Mouse (Mus musculus) kidney, postnatal 10 days (tissue): ENCODE measurements around the gene Exd1.

Experiments used
- DNase-seq: peaks from one replicate; pipeline ENCODE4 v3.0.0; 2021; ENCODE audit warnings: mixed read lengths

Exd1 gene

DNA sequence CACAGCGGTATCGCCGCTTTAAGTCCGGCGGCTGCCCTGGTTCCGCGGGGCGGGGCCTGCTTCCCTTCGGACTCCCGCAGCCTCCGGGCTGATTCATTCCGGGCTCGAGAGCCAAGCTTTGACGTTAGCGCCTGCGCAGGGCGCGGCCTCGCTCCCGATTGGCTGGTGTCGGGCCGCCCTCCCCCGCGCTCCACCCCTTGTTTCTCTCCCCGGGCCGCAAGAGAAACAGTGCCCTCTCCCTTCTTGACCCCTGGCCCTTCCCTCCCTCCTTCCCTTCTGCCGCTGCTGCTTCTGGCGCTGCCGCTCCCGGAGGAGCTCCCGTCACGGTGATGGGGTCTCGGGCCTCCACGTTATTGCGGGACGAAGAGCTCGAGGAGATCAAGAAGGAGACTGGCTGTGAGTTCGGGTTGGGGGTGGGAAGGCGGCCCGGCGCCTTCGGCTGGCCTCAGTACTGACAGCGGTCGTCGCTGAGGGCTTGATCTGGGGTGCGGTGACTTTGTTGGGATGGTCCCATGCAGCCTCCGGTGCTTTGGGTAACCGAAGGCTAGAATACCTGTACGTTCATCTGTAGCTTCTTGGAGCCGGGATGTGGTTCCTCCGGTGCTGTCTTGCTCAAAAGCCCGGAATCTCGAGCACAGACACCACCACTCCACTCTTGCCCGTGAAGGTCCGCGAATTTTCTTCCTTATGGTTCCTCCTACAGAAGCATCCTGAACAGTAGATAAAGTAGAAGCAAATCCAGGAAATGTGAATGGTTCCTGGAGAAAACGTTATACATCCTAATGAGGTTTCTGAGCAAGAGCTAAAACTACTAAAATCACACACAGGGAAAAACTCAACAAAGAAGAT is at the start of gene Exd1, which contains the start of gene Chp1:
Gene Exd1 (minus strand): TSS at position 106 of the 849 bp plus-strand sequence.
Gene Chp1 (plus strand): TSS at position 176 of the 849 bp plus-strand sequence.
- DNase-seq: peak; percentile 100

DNA sequence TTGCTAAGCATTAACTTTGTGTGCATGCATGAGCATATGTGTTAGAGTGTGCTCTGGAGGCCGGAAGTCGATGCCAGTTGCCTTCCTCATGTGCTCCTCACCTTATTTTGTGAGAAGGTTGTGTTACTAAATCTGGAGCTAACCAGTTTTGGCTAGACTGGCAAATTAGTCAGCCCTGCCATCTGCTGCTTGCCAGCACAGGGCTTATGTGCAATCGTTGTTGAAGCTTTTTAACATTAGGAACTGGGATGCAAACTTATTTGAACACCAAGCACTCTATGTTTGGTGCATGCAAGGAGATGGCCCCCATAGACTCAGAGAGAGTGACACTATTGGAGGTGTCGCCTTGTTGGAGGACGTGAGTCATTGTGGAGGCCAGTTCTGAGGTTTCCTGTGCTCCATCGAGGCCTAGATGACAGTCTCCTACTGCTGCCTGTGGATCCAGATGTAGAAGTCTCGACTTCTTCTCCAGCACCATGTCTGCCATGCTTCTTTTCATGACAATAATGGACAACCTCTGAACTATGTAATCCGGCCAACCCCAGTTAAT is 49.4 kb upstream of the Exd1 start:
- DNase-seq: no peak

DNA sequence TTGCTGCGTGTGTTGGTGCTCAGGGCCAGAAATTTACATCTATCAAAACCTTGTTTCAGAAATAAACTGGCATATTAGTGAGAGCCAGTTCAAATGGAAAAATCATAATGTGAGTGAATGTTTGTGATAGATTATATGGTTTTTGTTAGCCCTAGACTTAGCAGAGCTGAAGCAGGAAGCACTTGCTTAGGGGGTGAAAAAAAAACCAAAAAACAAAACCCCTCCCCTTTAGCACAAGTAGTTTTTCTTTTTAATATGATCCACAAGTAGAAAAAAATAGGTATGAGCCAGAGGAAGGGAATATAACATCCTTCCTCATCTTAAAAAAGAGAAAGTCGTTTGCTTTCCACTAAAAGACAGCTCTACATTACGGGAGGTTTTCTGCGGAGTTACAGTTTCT is 47.9 kb upstream of the Exd1 start:
- no peak for DNase-seq

DNA sequence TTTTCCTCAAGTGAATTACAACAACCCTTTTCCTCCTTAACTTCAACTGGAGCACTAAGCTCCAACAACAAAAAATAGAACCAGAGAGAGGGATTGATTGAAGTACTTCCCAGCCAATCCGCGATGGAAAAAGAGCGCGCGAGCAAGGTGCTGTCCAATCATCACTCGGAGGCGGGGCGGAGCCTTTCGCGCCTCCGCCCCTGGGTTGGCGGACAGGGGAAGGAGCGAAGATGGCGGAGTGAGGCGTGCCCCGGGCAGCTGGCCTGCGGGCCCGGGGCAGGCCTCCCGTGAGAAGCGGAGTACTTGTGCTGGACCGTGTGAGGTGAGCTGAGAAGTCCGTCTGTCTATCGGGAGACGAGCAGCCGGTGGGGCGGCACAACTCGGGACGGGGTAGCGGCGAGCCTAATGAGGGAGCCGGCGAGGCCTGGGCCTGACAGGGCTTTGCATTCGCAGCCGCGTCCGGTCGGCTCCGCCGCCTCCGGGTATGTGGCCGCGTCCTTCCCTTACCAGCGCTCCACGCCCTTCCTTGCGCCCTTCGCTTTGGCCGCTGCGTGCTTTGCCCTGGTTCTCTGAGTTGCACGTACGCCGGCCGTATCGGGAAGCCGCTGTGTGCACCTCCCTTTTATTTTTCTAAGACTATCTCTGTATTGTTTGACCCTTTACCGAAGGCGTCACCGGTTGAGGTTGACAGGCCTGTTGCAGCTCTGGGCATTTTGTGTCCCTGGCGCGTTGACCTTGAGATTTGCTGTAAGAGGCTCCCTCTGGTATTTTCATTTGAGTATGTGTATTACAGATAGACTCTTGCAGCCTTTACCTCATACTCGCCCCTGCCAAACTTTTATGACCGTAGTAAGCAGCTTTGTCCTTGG is 46.9 kb upstream of the Exd1 start:
- peak; percentile 99 for DNase-seq

DNA sequence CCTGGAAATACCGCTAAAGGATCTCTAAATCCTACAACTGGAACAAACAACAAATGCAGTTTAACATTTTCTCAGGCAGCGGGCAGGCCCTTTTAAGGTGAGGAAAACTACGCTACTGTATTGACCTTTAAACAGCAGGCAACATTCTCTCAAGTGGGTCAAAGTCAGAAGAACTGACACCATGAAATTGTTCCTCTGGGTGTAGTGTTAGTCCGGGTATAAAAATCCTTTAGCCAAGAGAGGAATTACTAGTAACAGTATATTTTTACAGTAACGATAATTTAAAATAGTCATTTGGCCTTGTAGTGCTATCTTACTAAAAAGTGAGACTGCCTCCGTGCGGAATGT is 46.3 kb upstream of the Exd1 start:
- DNase-seq: no peak

DNA sequence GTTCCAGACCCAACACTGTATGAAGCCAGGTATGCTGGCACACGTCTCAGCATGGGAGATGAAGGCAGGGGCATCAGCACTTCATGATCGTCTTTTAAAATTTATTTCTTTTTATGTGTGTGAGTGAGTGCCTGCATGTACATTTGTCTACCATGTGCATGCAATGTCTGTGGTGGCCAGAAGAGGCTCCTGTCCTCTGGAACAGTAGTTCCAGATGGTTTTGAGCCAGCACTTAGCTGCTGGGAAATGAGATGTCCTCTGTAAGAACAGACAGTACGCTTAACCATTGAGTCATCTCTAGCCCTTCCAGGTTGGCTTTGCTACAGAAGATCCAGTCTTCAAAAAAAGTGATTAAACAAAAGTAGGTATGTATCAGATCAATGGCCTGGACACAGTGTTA is 43.8 kb upstream of the Exd1 start:
- DNase-seq: peak; percentile 12

DNA sequence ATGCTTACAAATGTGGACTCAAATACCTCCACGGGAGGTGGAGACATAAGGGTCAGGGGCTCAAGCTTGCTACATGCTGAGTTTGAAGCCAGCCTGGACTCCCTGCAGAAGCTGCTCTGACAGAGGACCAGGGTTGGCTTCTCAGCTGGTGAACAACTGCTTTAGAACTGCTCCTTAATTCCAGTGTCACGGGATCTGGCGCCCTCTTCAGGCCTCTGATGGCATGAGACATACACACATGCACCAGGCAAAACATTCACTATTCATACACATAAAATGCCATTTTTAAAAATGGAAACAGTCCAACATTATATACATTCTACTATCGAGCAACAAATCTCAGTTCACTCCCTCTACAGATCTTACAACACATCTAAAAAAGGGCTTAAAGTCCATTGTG is 40.0 kb upstream of the Exd1 start:
- peak; percentile 80 for DNase-seq

DNA sequence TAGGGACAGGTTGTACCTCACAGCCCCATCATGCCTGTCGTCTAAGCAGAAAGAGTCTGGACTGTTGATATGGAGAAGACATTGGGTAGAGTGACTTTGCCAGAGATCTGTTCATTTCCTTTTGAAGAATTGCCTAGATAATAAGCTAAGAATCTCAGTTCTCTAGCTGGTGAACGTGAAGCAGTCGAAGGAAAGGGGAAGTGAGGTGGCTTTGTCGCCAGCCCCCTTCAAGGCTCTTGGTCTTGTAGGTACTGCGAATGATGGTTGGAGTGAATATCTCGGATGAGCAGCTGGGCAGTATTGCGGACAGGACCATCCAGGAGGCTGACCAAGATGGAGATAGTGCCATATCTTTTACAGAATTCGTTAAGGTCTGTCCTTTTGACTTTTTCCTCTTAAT is 36.9 kb upstream of the Exd1 start:
- DNase-seq: no peak

DNA sequence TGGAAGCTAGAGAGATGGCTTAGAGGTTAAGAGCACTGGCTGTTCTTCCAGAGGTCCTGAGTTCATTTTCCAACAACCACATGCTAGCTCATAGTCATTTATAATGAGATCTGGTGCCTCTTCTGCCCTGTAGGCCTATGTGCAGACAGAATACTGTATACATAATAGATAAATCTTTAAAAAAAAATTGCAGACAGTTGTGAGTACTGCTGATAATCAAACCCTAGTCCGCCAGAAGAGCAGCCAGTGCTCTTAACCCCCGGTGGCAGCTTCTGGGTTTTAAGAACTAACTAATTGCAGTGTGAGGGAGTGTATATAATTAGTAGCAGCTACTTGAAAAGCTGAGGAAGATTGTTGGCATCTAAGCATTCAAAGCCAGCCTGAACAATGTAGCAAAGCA is 36.0 kb upstream of the Exd1 start:
- no peak for DNase-seq

DNA sequence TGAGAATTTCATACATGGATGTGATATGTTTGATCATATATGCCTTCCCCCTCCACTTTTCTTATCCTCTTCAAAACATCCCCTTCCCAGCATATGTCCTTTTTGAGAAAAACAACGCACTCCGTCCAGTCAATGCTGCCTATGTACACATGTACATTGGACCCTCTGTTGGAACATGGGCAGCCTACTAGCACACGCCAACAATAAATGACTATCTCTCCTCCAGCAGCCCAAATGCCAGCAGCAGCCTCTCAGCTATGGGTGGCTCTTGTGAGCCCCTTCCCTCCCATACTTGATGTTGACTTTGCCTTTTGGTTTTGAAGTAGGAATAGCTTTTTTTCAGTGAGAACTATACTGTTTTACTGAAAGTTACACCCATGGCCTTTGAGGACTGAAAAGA is 34.1 kb upstream of the Exd1 start:
- DNase-seq: no peak

DNA sequence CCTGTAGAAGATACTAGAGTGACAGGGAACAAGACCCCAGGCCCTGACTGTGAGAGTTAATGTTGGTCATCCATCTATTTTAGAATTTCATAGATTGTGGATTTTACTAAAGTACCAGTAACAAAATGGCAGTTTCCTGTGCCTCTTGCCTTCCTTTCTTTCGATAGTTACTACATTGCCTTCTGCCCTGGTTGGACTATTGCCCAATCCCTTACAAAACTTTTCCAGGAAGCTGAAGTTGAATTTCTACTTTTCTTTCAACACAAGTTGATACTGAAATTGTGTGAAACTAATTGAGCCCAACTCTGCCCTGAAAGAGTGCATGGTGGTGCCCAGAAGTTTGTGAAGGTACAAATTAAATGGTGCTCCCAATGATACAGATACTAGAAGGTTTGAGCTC is 25.0 kb upstream of the Exd1 start:
- DNase-seq: no peak

DNA sequence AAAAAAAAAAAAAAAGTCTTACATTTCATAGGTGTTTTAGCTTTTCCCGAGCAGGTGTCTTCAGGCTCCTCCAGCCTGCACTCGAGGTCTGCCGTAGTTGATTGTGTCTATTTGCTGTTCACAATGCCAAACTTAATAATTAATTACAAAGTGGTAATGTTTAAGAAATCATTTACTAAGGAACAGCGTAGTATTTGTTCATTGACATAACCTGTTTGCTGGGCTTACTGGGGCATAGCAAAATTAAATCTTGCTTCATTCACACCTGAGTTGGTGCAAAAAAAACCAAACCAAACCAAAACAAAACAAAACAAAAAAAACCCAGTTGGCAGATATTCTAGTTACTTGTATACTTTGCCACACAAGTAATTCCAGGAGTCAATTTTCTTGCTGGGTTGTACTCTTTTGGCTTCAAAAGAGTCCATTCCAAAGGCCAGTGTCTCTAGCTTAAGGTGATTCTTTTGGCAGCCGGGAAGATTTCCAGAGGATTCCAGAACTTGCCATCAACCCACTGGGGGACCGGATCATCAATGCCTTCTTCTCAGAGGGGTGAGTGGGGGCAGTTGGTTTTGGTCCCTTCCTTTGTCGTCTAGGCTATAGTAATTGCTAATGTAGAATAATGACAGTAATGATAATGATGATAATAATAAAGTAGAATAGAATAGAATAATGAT is 18.9 kb upstream of the Exd1 start:
- peak; percentile 18 for DNase-seq

DNA sequence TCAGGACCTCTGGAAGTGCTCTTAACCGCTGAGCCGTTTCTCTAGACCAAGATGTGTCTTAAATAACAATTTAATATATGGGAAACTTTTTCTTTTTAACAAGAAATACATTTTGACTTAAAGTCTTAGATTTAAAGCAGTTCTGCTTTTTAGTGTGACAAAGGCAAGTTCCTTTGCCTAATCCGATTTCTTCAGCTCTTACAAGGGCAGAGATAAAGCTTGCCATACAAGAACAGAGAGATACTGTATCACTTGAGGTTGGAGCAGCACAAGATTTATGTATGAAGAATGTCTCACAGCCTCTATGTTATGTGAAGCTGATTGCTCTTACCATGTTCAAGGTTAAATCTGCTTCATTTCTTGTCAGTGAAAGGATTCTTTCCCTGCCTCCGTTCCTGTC is 17.9 kb upstream of the Exd1 start:
- no peak for DNase-seq

DNA sequence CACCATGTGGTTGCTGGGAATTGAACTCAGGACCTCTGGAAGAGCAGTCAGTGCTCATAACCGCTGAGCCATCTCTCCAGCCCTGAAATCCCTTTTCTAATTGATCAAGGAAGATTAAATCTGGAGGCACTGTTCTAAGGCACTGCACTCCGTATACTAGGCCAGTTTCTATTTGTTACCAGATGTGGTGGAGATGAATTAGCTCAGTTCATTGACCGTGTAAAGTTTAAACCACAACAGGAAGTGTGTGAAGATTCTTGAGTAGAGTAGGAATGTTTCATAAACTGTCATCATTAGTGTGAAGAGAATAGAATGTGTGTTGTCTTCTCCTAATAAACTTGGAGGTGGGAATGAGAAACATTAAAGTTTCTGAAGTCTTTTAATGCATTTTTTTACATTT is 14.4 kb upstream of the Exd1 start:
- no peak for DNase-seq

DNA sequence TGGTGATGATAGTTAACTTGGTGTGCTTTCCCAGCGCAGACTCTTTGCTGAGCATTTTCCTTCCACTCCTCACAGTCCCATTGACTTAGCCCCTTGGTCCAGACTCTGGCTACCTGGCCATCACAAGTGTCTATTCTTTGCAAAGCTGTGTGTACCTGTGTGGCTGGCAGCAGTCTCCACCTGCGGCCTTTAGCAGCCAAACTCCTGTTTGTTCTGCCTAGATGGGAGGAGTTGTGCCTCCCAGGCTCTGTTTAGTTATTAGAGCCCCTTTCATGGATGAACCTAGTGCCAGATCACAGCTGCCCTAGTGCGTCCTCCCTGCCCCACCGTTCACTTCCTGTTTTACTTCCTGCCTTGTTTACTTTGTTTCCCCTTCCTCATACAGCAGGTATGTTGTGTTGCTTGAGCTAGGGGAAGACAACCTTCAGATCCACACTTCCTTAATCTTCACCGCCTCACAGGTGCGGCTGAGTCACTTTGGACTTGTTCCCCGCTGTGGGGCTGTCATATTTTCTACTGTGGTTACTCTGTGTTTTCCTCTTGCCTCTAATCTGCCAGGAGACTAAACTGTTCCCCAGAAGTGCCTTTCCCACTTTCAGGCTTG is 11.4 kb upstream of the Exd1 start:
- DNase-seq: no peak

DNA sequence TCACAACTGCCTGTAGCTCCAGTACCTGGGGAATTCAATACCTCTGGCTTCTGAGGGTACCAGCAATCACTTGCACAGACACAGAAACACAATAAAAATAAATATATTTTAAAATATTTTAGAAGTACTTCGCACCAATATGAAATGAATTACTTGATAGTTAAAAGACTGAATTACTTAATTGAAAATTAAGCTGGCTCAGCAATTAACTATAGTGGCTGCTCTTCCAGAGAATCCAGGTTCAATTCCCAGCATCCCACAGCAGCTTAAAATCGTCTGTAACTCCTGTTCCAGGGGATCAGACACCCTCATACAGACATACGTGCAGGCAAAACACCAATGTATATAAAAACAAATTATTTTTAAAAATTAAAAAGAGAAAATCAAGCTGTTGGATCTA is 10.6 kb upstream of the Exd1 start:
- DNase-seq: no peak

DNA sequence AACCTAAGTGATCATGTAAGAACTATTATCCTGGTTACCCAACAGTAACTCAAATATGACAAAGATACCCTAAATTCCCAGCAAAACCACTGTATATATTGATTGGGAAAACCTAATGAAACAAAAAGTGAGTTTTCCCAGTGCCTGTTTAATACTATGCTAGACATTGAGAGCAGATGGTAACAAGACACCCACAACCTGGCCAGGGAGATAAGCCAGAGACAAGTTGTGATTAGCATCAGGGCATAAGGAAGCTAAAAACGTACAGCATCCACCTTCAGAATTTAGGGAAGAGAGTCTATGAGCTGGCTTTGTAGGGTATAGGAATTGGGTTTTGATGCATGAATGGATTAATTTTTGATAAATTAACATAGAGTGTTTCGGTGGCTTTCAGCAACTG is 2.3 kb upstream of the Exd1 start:
- DNase-seq: no peak

DNA sequence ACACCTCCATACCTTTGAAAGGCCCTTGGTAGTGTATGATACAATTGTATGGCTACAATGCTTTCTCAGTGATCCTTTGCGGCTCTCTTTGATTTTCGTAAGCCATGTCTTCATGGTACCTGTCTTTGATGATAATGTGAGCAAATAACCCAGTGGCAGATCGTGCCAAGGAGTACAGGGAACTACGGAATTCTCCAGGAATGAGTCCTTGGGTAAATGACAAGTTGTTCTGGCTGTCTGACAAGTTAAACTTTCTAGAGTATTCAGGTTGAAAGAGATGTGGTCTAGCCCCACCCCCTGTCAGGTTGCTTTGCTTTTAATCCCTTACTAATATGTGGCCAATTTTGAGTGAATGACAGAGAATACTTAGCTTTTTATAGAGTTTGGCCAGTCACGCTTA is 1.3 kb upstream of the Exd1 start:
- no peak for DNase-seq

DNA sequence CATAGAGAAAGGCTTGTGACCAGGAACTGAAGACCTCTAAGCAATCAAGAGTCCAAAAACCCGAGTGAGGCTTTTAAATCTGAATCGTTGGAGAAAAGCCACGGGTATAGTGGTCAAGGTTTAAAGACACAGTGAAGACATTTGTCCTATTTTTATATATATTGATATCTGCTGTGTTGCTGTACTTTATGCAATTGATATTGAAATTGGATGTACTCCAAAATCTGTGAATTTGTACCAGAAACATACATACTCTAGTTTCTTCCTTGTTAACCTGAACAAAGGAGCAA is 889 bp upstream of the Exd1 start:
- no peak for DNase-seq

DNA sequence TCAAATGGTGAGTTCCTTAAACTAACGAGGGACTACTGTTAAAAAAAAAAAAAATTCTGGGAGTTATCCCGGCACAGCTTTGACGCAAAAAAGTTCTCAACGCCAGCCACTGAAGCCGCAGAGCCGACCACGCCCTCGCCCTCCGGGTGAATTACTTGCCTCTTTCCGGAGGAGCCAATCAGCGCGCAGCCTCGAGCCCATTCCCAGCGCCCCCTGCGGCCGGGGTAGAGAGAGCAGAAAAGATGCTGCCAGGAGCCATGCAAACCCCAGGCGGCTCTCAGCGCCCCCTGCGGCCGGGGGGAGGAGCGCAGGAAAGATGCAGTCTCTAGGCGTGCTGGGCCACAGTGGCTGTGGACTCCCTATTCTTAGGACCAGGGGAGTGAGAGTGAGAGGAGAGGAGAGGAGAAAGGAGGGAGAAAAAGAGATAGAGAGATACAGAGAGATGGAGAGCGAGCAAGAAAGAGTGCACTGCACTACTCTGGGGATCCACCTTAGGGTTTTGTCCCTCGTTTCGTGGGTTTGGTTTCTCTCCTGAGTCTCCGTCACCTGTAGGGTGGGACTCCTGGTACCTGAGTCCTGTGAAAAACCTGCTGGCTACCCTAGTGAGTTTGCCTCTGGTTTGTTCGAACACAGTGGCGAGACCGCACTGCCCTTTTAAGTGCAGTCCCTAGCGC is 442 bp downstream of the Exd1 start:
- DNase-seq: peak; percentile 88

DNA sequence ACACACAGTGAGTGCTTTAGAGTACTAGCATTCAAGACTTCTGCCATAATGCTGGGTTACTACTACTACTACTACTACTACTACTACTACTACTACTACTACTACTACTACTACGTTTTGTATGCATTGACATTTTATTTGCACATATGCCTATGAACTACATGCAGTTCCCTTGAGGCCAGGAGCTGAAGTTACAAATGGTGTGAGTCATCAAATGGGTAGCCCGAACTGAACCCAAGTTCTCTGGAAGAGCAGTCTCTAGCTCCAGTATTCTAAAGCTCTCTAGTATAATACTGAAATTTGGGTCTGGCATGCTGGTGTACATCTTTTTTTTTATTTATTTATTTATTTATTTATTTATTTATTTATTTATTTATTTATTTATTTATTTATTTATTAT is 3.8 kb downstream of the Exd1 start:
- DNase-seq: no peak

DNA sequence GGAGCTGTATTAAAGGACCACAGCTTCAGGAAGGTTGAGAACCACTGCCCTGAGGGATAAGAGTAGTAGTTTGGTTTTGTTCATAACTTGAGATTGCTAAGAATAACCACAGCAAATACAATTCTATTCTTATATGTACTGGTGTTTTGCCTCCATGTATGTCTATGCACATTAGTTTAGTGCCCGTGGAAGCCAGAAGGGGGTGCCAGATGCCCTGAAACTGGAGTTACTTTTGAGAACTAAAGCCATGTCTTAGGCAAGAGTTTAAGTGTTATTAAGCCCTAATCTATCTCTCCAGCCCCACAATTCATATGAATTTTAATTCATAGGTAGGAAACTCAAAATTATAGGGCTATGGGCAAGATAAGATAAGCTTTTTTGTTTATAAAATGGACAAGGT is 5.3 kb downstream of the Exd1 start:
- peak; percentile 81 for DNase-seq

DNA sequence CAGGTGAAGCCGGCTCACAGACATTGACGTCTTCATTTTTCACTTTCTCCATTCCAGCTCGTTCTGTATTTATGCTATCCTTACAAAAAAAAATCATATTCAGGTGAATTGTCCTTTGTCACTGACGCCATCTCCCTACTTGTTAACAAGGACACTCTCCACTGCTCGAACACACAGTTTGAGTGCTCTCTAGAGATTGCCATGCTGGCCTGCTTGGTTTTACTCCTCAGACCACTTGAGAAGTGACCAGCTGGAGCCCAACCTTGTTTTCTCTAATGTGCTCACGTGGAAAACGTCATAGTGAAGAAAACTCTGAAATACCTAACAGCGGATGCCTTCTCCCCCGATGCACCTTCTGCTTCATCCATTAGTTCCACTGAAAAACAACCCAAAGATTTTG is 8.6 kb downstream of the Exd1 start:
- DNase-seq: no peak
